Mouse (Mus musculus) myocyte (in vitro differentiated cells): Measurements from ENCODE around the gene Dzip1l. TPM values are rescaled to one million over a fixed set of nuclear protein-coding genes. Genes with fewer than 3 reads are reported as not detected.

Experiments used
- H3K27me3 ChIP-seq: one replicate; pipeline ENCODE4 v1.6.1; 2011; ENCODE audit not compliant: control insufficient read depth, insufficient read depth, insufficient read length
- H3K36me3 ChIP-seq: one replicate; pipeline ENCODE4 v1.6.1; 2011; ENCODE audit not compliant: control insufficient read depth, insufficient read depth
- H3K4me2 ChIP-seq: one replicate; pipeline ENCODE4 v1.6.1; 2011; ENCODE audit warnings: low read depth, control low read depth
- H3K4me3 ChIP-seq: one replicate; pipeline ENCODE4 v1.5.1; 2011; ENCODE audit warnings: mild to moderate bottlenecking, control low read depth, moderate library complexity
- H3K79me2 ChIP-seq: one replicate; pipeline ENCODE4 v1.6.1; 2011; ENCODE audit not compliant: control insufficient read depth, insufficient read depth
- H3ac ChIP-seq: one replicate; pipeline ENCODE4 v1.6.1; 2011; ENCODE audit not compliant: control insufficient read depth, insufficient read length
- CEBPB ChIP-seq: IDR thresholded peaks from 2 replicates; pipeline ENCODE4 v1.6.1; 2011; ENCODE audit warnings: mild to moderate bottlenecking, moderate library complexity; ENCODE audit not compliant: poor library complexity, insufficient read depth, severe bottlenecking
- E2F4 ChIP-seq: IDR thresholded peaks from one replicate; pipeline ENCODE4 v1.6.1; 2011; ENCODE audit warnings: mild to moderate bottlenecking, control low read depth, moderate library complexity; ENCODE audit not compliant: insufficient read depth
- MAX ChIP-seq: IDR thresholded peaks from one replicate; pipeline ENCODE4 v1.6.1; 2011; ENCODE audit warnings: low read depth, mild to moderate bottlenecking, control low read depth
- MYOD1 ChIP-seq, 3 experiments: IDR thresholded peaks; one replicate each; pipeline ENCODE4 v1.6.1; 2011; ENCODE audit warnings: control low read depth in 2 of 3, low read depth in 2 of 3, mild to moderate bottlenecking in 2 of 3, moderate library complexity in 1 of 3; ENCODE audit not compliant: insufficient read length in 2 of 3, control insufficient read depth in 1 of 3
- MYOG ChIP-seq, 3 experiments: IDR thresholded peaks; one replicate each; pipeline ENCODE4 v1.6.1; 2011; ENCODE audit warnings: control low read depth in 2 of 3, low read depth in 2 of 3, mild to moderate bottlenecking in 2 of 3; ENCODE audit not compliant: insufficient read length in 2 of 3, control insufficient read depth in 1 of 3, insufficient read depth in 1 of 3
- POLR2A ChIP-seq: IDR thresholded peaks from one replicate; pipeline ENCODE4 v1.6.1; 2011; ENCODE audit warnings: low read depth, mild to moderate bottlenecking, control low read depth, moderate library complexity; ENCODE audit not compliant: insufficient read length
- POLR2AphosphoS2 ChIP-seq: IDR thresholded peaks from one replicate; pipeline ENCODE4 v1.6.1; 2011; ENCODE audit warnings: low read depth, control low read depth; ENCODE audit not compliant: insufficient read length
- REST ChIP-seq: IDR thresholded peaks from one replicate; pipeline ENCODE4 v1.6.1; 2011; ENCODE audit warnings: mild to moderate bottlenecking, control low read depth, moderate library complexity; ENCODE audit not compliant: insufficient read depth, insufficient read length
- SRF ChIP-seq: IDR thresholded peaks from one replicate; pipeline ENCODE4 v1.6.1; 2011; ENCODE audit warnings: low read depth; ENCODE audit not compliant: control insufficient read depth, insufficient read length
- TCF12 ChIP-seq: IDR thresholded peaks from one replicate; pipeline ENCODE4 v1.6.1; 2011; ENCODE audit warnings: mild to moderate bottlenecking, control low read depth; ENCODE audit not compliant: poor library complexity, insufficient read depth, severe bottlenecking
- TCF3 ChIP-seq: IDR thresholded peaks from one replicate; pipeline ENCODE4 v1.6.1; 2011; ENCODE audit warnings: low read depth, control low read depth; ENCODE audit not compliant: insufficient read length
- USF1 ChIP-seq: IDR thresholded peaks from one replicate; pipeline ENCODE4 v1.6.1; 2011; ENCODE audit warnings: low read depth, mild to moderate bottlenecking, control low read depth, moderate library complexity
- polyA plus RNA-seq: library from polyadenylated mRNA; unstranded; fragments of >200 nt; fragmentation: generic; extraction: Trizol; gene quantifications from one replicate; pipeline ENCODE4 v1.2.1, GENCODE M21; 2012; ENCODE audit warnings: missing spikeins

The Dzip1l gene
- polyA plus RNA-seq, 1 experiment: 6.5 TPM

- Histone ChIP-seq H3K4me2 (no peak overlapping the region), H3K36me3 (no peaks in the 10 kb centered on the region)
Observed at GRCm38 (mm10) chr9:99707425-99708126, 78.3 kb downstream of the Dzip1l start.

GRCm38 (mm10) chr9:99709588-99710248, 80.4 kb downstream of the Dzip1l start:
- H3ac ChIP-seq: no peak overlapping the region
- no peak overlapping the region for H3K4me2 ChIP-seq
- no peak for TF ChIP-seq MYOG (IDR thresholded peaks at IDR 0.05; ENCODE audit: control insufficient read depth in 1 of 3, insufficient read depth in 1 of 3, insufficient read length in 2 of 3, low read depth in 2 of 3)
- no peak for TF ChIP-seq POLR2AphosphoS2
- TF ChIP-seq USF1: no peak
- TF ChIP-seq POLR2A: no peak
- TF ChIP-seq E2F4: no peak
- TF ChIP-seq SRF: no peak
- TF ChIP-seq MYOD1 (IDR thresholded peaks at IDR 0.05; ENCODE audit: control insufficient read depth in 1 of 3, insufficient read length in 2 of 3, low read depth in 2 of 3): no peak
- TF ChIP-seq TCF12: no peak
- TF ChIP-seq TCF3: no peak
- no peak for TF ChIP-seq MAX
- TF ChIP-seq REST: no peak
- TF ChIP-seq CEBPB: no peak

More at GRCm38 (mm10) chr9:99707425-99708126, 78.3 kb downstream of the Dzip1l start:
- Histone ChIP-seq H3ac (no peak overlapping the region), H3K79me2 (no peaks in the 10 kb centered on the region), H3K4me3 (no peak overlapping the region), H3K27me3 (no peaks in the 10 kb centered on the region)
- no peak for TF ChIP-seq REST
- no peak for TF ChIP-seq USF1
- TF ChIP-seq TCF3: no peak
- no peak for TF ChIP-seq TCF12
- TF ChIP-seq CEBPB: no peak
- no peak for TF ChIP-seq POLR2A
- TF ChIP-seq SRF: no peak
- no peak for TF ChIP-seq POLR2AphosphoS2
- TF ChIP-seq MAX: no peak
- TF ChIP-seq MYOD1 (IDR thresholded peaks at IDR 0.05; ENCODE audit: control insufficient read depth in 1 of 3, insufficient read length in 2 of 3, low read depth in 2 of 3): no peak
- TF ChIP-seq E2F4: no peak
- TF ChIP-seq MYOG (IDR thresholded peaks at IDR 0.05; ENCODE audit: control insufficient read depth in 1 of 3, insufficient read depth in 1 of 3, insufficient read length in 2 of 3, low read depth in 2 of 3): no peak

GRCm38 (mm10) chr9:99710297-99710696, 81.0 kb downstream of the Dzip1l start:
- no peaks in the 10 kb centered on the region for H3K27me3 ChIP-seq
- no peaks in the 10 kb centered on the region for H3K36me3 ChIP-seq
- H3ac ChIP-seq: no peak overlapping the region
- H3K4me2 ChIP-seq: no peak overlapping the region
- TF ChIP-seq MAX: no peak
- TF ChIP-seq REST: no peak
- TF ChIP-seq TCF12: no peak
- TF ChIP-seq E2F4: no peak
- no peak for TF ChIP-seq SRF
- no peak for TF ChIP-seq TCF3
- no peak for TF ChIP-seq MYOD1 (IDR thresholded peaks at IDR 0.05; ENCODE audit: control insufficient read depth in 1 of 3, insufficient read length in 2 of 3, low read depth in 2 of 3)
- no peak for TF ChIP-seq POLR2AphosphoS2
- no peak for TF ChIP-seq MYOG (IDR thresholded peaks at IDR 0.05; ENCODE audit: control insufficient read depth in 1 of 3, insufficient read depth in 1 of 3, insufficient read length in 2 of 3, low read depth in 2 of 3)
- TF ChIP-seq POLR2A: no peak
- TF ChIP-seq CEBPB: no peak
- TF ChIP-seq USF1: no peak
- H3K79me2 ChIP-seq: no peaks in the 10 kb centered on the region
- H3K4me3 ChIP-seq: no peak overlapping the region

More at GRCm38 (mm10) chr9:99709588-99710248, 80.4 kb downstream of the Dzip1l start:
- Histone ChIP-seq H3K79me2 (no peaks in the 10 kb centered on the region), H3K4me3 (no peak overlapping the region), H3K27me3 (no peaks in the 10 kb centered on the region), H3K36me3 (no peaks in the 10 kb centered on the region)

GRCm38 (mm10) chr9:99717134-99717533, 87.8 kb downstream of the Dzip1l start, which contains the start of gene Cldn18:
TSS of gene Cldn18 (minus strand) at chr9:99717267.
- Histone ChIP-seq H3K36me3 (no peaks in the 10 kb centered on the region), H3K27me3 (no peaks in the 10 kb centered on the region), H3K4me3 (no peak within 1 kb of the TSS), H3K79me2 (no peaks in the 10 kb centered on the region), H3ac (no peak within 1 kb of the TSS), H3K4me2 (no peak within 1 kb of the TSS)
- TF ChIP-seq POLR2A (no peak), USF1 (no peak), TCF12 (no peak)

Other genes with a start within 250 kb of the Dzip1l start
- 18.8 TPM for gene Mras, start 192.1 kb upstream of the Dzip1l start, polyA plus RNA-seq
- gene Nme9, start 178.0 kb upstream of the Dzip1l start, polyA plus RNA-seq: not detected
- gene Armc8, start 60.6 kb upstream of the Dzip1l start, polyA plus RNA-seq: 10.4 TPM
- 7.5 TPM for gene Dbr1, start 53.7 kb upstream of the Dzip1l start, polyA plus RNA-seq
- gene A4gnt, start 17.0 kb upstream of the Dzip1l start, polyA plus RNA-seq: not detected
- not detected for gene Cldn18, start 87.8 kb downstream of the Dzip1l start, polyA plus RNA-seq
- not detected for gene Sox14, start 246.7 kb downstream of the Dzip1l start, polyA plus RNA-seq